Mouse (Mus musculus): ENCODE measurements at regions not wholly inside any gene's neighbourhood (a gene's known extent, or its start where the extent isn't known, plus 50 kb on each side); places are given as distances from the start of the nearest gene placed in this dataset.

DNA sequence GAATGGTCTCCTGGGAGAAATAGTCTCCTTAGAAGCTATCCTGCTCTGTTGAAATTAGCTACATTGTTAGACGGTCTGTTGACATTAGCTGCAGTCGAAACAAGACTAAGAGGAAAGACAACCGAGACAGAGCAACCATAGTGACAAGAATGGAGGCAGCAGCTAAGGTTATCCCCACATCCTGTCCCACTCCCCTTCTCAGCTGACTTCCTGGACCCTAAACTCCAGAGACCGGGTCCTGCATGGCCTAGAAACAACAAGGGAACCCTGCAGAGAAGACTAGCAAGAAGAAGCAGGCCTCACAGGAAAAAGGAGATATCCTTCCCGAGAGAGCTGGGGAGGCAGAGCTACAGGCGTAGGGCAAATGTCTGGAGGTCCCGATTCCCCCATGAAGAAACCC is 102.0 kb downstream of the Fam168b start:
- DNase-seq: no peak

DNA sequence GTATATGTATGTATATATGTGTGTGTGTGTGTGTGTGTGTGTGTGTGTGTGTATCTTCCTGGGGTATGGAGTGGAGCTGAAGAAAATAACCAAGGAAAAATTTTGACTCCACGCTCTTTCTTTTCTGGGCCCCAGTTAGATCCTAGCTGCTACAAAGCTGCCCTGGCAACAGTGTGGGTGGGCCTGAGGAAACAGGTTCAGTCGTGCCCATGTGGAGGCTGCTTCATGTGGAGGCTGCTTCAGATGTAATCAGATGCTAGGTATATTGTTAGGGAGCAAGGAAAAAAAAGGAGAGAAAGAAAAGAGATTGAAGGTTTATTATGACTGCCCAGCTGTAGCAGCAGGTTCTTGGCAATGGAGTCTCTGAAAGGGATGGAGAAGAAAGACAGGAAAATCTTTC is 100.6 kb downstream of the Fam168b start:
- no peak for DNase-seq

DNA sequence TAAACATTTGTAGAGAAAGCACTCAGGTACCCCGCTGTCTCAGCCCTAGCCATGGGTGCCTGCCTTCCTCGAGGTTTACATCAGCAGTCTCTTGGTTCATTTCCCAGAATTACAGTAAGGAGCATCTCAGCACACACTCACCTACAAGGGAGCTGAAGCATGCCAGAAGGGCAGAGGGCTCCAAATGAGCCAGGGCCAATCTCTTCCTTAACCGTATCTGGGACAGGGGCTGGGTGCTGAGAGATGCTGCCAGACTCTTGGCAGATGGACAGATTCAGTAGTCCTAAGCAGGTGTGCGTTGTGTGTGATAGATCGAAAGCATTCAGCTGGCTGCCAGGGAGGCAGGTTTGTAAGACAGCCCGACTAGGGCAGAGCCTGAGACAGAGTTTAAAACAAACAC is 97.0 kb downstream of the Fam168b start:
- DNase-seq: no peak

DNA sequence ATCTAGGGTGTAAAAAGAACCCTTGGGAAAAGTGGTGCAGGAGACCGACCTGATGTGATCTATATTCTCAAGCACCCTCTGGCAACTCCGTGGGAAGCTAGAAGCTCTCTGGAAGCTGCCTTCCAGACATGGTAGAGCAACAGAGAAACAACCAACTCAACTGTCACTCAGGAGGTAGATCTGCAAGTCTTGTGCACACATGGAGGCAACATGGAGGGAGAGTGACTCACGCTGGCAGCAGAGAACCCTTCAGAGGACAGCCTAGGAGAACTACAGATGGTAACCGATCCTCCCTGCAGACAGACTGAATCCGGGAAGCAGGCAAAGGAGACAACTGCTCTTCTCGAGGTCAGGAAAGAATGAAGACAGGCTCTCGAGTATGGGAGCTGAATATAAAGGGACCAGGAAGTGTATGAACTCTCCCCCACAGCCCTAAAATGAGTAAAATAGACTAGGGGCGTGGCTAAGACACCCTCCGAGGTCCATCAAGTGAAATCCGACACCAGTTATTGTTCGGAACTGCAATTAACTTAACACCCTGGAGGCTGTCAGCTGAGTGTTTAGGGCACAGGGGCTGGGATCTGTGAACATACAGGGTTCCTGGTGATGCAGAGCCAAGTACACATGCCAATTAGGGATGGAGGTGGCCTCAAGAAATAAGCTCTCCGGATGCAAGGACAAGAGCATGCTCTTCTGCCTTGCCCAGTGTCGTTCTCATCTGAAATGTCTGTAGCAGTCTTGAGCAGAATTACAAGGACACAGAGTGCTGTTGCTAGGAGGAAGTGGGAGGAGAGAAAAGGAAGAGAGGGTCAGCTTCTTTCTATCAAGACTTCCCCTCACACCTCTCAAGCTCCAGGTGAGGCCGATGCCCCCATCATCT is 93.5 kb downstream of the Fam168b start:
- DNase-seq: peak; percentile 59

DNA sequence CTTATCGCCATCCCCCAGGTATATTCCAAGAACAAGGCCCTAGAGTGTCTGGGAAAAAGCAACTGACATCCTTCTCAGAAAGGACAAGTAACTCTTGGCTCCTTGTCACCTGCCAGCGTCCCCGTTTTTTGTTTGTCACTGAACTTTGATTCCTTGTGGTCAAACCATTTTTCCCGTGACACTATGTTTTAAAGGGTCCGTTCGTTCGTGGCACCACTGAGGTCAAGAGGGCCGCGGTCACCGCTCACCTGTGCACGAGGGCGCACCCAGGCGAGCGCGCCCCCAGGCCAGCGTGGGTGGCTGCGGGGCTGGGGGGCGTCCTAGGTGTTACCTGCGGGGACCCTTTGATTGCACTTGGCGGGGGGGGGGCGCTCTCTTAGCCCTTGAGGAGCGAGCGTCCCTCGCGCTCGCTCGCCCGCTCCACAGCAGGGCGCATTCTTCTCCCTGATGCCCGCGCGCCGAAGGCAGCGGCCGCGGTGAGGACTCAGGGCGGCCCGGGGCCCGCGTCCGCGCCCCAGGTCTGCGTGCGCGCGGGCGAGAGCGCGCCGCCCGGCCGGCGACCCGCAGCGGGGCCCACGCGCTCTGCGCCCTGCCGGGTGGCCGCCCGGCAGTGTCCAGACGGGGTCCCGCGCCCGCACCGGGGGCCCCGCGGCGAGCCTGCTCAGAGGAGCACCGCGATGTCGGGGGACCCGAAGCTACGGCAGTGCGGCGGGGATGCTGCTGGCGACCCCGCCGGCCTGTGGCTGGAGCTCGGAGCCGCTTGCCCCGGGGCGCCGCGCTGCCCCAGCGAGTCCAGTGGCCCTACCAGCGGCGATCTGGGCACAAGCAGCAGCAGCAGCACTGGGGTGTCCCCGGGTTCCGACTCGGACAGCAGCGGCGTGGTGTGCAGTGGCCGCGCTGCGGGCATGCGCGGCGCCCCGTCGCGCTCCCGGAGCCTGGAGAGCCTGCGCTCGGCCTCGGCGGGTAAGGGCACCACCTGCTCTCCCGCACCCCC is 92.5 kb downstream of the Fam168b start:
- DNase-seq: no peak

DNA sequence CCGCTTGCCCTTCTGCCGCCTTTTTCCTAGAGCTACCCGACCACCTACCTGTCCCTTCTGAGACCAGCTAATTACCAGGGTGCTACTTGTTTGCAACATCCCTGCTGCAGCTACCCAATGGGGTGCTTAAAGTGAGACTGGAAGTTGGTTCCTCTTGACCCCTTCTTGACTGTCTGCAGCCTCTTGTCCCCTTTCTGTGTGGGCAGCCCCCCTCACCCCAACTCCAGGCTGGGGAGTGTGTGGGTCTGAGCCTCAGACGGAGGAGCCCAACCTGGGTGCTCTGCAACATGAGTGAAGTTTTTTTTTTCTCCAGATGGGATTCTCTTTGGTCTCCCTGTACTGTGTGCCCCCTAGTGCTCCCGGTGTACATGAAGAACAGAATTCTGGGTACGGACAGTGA is 91.7 kb downstream of the Fam168b start:
- DNase-seq: no peak

DNA sequence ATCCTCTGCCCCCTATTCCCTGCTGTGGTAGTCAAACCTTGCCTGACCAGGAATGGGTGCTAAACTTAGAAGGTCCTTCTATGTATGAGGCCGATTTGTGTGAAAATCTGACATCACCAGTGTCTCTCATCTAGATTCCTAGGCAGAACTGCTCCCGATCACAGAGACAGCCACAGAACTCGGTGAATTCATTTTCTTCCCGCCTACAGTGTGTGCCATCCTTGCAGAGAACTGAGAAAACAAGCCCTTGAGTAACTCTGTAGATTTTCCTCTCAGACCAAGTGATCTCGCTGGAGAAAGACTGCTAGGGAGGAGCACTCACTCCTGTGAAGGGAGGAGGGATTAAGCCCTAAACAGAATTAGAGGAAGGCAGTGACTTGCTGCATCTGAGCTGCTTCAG is 89.3 kb downstream of the Fam168b start:
- no peak for DNase-seq

DNA sequence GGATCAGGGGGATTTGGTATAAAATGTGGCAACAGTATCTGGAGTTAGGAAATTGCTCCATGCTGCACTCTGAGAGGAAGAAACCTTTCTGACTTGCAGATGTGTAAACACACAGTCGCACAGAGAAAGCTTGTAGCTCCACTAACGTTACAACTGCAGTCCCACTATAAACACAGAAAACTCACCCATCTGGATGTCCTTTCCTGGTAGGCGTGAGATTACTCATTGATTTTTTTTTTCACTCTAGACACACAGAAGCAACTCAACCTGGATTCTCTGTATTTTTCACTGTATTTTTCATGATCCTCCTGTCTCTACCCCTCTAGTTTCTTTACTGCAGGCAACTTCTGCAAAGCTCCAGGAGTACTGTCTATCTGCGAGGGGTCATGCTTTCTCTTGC is 82.3 kb downstream of the Fam168b start:
- no peak for DNase-seq

DNA sequence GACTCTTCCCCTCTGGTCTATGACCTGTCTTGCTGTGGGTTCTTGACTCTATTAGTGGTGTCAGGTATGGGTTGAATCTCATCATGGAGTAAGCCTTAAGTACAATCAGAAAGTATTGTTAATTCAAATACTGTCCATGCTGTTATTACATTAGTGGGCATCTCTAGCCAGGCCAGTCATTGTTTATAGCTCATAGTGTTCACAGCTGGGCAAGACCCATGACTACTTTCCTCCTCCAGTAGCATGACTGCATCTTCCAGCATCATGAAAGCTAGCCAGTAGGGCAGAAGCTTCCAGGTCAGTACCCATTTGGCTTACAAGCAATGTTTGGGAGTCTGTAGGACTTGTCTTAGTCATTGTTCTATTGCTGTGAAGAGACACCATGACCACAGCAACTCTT is 81.4 kb downstream of the Fam168b start:
- DNase-seq: no peak

DNA sequence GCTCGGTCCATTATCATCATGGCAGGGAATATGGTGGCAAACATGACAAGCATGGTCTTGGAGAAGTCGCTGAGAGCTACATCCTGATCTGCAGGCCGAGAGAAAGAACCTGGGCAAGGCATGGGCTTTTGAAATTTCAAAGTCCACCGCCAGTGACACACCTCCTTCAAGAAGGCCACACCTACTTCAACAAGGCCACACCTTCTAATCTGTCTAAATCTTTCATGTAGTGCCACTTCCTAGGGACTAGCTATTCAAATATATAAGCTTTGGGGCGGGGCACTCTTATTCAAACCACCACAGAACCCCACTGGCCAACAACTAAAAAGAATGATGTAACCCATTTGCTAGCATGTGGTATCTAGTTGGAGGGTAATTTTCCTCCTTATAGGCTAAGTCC is 81.0 kb downstream of the Fam168b start:
- DNase-seq: no peak
